Comparison of ENCODE assay signal across 25 mouse cellular contexts in the genomic region with DNA sequence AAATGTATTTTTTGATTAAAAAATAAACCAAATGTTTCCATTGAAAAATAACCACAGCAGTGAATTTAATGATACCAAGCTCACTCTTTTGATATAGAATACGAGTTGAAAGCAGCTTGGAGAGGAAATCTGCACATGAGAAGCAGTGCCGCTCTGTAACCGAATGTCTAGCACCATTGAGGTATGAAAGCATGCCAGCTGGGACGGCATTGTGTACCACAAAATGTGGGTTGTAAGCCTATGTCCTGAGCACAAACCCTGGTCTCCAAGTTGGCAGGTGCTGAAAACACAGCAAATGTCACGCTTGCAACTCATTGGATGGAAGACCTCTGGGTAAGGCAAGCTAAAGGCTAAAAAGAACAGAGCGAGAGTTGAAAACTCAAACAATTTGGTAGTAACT.
"Had no signal": no experiment of that assay in that cellular context is flagged by ENCODE, and none has a peak within 500 bp of the region (broad histone marks: within the 10 kb centered on the region; RNA-seq: fewer than 3 reads in every experiment).

No protein-coding gene starts in this region.

- ATAC-seq: hindbrain, postnatal 0 days; intestine, embryonic 16.5 days; liver, embryonic 12.5 days had no signal

- H3K4me3 ChIP-seq: heart, embryonic 10.5 days; heart, embryonic 12.5 days; hindbrain, embryonic 13.5 days; hindbrain, embryonic 15.5 days; kidney, embryonic 15.5 days; limb, embryonic 13.5 days; limb, embryonic 15.5 days; liver, embryonic 12.5 days had no signal

- H3K36me3 ChIP-seq: hindbrain, embryonic 15.5 days; limb, embryonic 15.5 days; liver, embryonic 12.5 days had no signal

- H3K27ac ChIP-seq: heart, embryonic 10.5 days; hindbrain, embryonic 13.5 days; hindbrain, embryonic 15.5 days; hindbrain, postnatal 0 days; kidney, embryonic 15.5 days; kidney, postnatal 0 days; limb, embryonic 13.5 days; limb, embryonic 15.5 days; liver, embryonic 12.5 days; liver, embryonic 14.5 days had no signal

- H3K27me3 ChIP-seq: heart, embryonic 12.5 days; hindbrain, embryonic 13.5 days; hindbrain, embryonic 15.5 days; kidney, embryonic 15.5 days; limb, embryonic 13.5 days; limb, embryonic 15.5 days had no signal

- H3K9ac ChIP-seq: heart, embryonic 12.5 days; hindbrain, embryonic 13.5 days; hindbrain, embryonic 15.5 days; kidney, embryonic 15.5 days; limb, embryonic 13.5 days; limb, embryonic 15.5 days; liver, embryonic 12.5 days; liver, embryonic 14.5 days had no signal

- H3K9me3 ChIP-seq: heart, embryonic 10.5 days; heart, embryonic 12.5 days; hindbrain, embryonic 13.5 days; hindbrain, embryonic 15.5 days; kidney, embryonic 15.5 days; limb, embryonic 13.5 days; limb, embryonic 15.5 days; liver, embryonic 12.5 days had no signal

- DNase-seq: gastrocnemius, postnatal 14 days; gastrocnemius, postnatal 36 days; heart, adult 18-20 months; heart, postnatal 14 days; heart, postnatal 36 days; kidney, adult 11 months; kidney, adult 2 months; kidney, adult 9 months; kidney, postnatal 14 days; kidney, postnatal 36 days; layer of hippocampus, adult 9-11 months; layer of hippocampus, postnatal 36 days; left cerebral cortex, postnatal 4 days had no signal

- H3K4me2 ChIP-seq: heart, embryonic 12.5 days; hindbrain, embryonic 13.5 days; hindbrain, embryonic 15.5 days; kidney, embryonic 15.5 days; limb, embryonic 13.5 days; limb, embryonic 15.5 days; liver, embryonic 12.5 days had no signal
